Mouse (Mus musculus) liver (tissue): Measurements from ENCODE around the gene Larp1b.

ENCODE experiments used
- DNase-seq: peaks from one replicate; pipeline ENCODE4 v3.0.0-alpha.2; 2020; ENCODE audit warnings: mixed read lengths

The Larp1b gene

GRCm38 (mm10) chr3:41083790-41084112, 134.1 kb downstream of the Larp1b start:
- DNase-seq, result no peak

- no peak for DNase-seq
These were observed 134.8 kb downstream of the Larp1b start for GRCm38 (mm10) chr3:41084421-41084820.

GRCm38 (mm10) chr3:41087071-41087470, 137.4 kb downstream of the Larp1b start:
- DNase-seq, result no peak
